Mouse (Mus musculus) liver, embryonic 14.5 days (tissue): ENCODE measurements around the gene Lbr.

Experiments used
- CTCF ChIP-seq: IDR thresholded peaks from 2 replicates; pipeline ENCODE4 v1.5.1; 2016; ENCODE audit warnings: antibody characterized with exemption, low read depth, control low read depth
- EP300 ChIP-seq: IDR thresholded peaks from 2 replicates; pipeline ENCODE4 v1.6.1; 2016; ENCODE audit warnings: antibody characterized with exemption, low read depth

- TF ChIP-seq CTCF, result no peak
- no peak for TF ChIP-seq EP300
Observed at GRCm38 (mm10) chr1:181865863-181866216, 23.0 kb upstream of the Lbr start.
